Mouse (Mus musculus): ENCODE results near the gene Cbx6.

Cbx6 gene

DNA sequence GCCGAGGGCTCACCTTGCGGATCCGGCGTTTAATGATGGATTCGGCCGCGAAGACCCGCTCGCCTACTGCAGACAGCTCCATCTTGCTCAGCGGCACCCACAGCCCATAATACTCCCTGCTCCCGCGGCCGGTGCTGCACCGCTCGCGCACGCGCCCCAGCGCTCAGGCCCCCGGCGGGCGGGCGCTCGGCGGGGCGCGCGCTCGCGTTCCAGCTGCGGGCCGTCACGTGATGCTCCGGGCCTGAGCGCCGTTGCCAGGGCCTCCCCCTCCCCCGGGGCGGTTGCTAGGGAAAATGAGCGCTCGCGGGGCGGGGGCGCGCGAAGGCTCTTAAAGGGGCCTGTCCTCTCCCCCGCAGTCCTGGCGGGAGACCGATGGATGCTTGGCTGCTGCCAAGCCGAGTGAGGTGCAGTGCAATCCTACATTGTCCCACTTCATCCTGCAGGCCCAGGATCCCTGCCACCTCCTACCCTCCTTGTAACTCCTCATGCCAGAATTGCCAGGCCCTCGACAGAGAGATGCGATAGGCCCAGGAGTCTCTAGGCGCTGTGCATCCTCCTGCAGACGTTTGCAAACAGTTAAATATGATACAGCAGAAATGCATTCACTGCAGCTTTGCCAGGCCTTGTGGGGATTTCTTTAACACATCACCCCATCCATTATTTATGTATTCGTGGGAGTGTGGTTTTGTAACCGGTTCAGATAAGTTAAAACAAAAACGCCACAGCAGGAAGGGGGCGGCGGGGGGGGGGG lies at the start of gene Cbx6, which contains the start of gene Npcd:
Cbx6 (minus strand) TSS at position 559 of the 751 bp plus-strand sequence.
Npcd (minus strand) TSS at position 108 of the 751 bp plus-strand sequence.
- peak; percentile 94 for DNase-seq (ENCODE audit: low spot score)

DNA sequence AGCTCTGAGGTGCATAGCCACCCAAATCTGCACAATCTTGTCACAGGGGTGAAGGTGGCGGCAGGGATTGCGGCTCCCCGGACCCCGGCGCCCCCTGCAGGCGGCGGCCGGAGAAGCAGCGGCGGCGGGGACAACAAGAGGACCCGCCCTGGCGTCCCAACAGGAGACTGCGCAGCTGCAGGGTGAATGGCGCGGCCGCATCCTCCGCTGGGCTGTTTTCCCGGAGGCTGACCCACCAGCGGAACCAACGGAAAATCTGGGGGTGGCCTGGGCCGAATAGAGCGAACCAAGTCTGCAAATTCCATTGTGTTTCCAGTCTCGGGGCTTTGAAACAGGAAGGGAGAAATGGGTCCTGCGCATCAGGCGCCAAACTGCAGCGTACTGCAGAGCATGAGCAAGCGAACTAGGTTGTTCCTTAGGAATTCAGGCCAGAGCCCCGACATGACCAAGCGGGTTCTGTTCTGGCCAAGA lies 48.9 kb upstream of the Cbx6 start:
- DNase-seq (ENCODE audit: low spot score) = peak; percentile 94

DNA sequence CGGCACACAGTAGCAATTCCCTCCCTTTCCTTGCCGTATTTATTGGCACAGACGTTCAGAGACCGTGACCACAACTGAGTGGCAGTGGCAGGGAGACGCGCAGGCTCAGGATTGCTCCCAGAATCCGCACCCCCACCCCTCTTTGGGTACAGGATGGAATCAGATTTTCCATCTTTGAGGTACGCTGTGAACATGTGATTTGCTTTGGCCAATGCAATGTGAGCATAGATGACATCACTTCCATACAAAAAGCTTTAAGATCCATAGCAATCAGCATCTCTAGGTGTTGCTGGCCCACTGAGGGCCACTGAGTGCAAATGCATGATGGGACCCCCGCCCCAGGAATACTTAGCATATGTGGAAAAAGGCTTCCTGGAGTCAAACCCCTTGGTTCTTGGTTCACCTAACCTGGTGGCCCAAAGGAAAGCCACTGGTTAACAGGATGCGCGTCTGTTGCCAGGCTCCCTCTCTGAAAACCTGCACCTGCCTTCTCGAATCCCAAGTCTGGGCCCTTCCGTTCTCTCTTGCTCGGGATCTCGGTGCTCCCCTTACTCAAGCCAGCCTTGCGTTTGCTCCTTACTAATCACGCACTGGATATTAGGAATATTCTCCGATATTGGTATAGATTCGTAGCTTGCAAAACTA lies 48.3 kb upstream of the Cbx6 start:
- DNase-seq (ENCODE audit: low spot score) = no peak

DNA sequence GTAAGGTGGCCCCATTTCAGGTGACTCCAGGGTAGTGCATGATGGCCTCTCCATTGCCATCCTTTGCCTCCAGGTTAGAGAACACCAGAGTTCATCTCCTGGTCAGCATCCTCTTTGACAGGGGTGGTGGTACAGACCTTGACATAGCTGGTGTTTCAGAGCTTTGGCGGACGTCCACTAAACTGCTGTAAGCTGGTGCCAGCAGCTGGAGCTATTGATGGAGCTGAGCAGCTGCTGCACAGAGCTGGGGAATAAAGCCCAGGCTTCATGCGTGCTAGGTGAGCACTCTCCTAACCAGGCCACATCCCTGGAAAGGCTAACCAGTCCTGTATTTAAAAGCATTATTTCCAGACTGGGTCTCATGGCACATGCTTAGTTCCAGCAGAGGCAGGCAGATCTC lies 46.0 kb upstream of the Cbx6 start:
- no peak for DNase-seq (ENCODE audit: low spot score)

DNA sequence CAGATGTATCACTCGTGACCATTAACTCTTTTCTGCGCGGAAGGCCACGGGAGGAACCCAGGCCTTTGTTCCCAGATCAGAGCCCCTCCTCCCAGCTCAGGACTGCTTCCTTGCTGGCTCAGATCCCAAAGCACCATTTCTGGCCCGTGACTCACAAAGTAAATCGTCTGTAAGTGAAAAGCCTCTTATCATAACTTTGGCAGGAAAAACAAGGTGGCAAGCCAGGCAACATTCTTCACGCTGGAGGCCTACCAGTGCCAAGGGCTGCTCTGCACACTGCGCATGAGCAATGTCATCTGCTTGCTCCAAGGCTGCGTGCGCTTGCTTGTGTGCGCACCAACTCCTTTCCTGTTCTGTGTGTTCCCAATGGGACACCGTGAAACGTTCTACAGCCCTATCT lies 44.8 kb upstream of the Cbx6 start:
- peak; percentile 97 for DNase-seq (ENCODE audit: low spot score)

DNA sequence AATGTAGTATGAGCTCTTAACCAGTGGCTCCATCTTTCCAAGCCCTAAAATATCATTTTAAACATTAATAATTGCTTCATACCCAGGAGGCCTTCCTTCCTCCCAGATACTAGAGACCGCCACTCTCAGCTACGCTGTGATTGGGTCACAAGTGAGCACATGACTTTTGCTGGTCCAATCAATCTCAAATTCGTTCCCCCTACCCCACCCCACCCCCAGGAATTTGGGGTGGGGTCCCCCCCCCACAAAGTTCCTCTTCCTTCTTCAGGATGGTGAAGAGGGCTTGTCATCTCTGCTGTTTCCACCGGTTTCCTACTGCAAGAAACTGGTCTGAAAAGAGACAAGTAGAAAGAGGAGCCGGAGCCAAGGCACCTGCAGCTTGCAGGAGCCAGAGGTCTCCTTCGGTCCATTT lies 44.2 kb upstream of the Cbx6 start:
- DNase-seq (ENCODE audit: low spot score) = peak; percentile 68

DNA sequence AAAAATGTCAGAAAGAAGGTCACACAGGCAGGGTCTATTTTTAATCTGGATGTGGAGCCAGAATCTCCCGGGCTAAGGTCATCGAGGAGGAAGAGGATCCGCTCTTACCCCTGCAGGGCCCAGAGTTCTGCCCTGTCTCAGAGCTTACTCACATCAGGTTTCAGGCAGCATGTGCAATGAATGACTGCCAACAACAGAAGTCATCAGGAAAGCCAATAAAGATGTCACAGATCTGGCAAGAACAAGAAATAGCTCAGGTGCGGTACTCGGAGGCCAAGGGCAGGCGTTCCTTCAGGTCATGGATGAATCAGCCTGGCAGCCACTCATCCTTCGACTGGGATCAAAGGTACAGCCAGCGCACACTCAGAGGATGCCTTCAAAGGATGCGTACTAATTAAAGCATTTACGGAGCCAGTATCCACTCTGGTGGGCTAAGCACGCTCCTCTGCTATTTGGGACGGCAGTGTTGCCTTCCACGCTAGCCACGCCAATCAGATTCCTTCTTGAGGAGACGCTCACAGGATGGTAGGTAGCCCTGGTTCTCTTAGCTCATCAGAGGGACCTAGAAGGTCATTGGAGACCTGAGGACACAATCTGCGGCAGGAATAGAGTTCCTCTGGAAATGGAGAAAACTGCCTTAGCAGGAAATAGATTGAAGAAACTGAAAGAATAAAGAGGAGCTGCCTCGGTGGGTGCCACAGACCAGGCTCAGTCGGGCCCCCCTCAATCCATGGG lies 40.9 kb upstream of the Cbx6 start:
- DNase-seq (ENCODE audit: low spot score) = no peak

DNA sequence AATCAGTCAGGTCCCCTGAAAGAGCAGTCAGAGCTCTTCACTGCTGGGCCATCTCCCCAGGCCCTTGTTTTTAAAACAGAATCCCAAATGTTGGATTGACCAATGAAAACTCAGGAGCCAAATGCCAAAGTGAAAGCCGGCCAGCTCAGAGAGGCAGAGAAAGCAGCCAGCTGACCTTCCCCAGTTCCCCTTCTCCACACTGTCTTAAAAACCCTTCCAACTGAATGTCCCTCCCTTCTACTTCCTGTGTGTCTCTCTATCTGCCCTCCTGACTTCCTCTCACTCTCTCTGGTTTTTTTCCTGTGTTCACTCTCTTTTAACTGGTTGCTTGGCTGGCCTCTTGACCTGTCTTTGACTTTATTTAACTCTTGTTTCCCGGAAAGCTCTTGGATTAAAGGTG lies 39.5 kb upstream of the Cbx6 start:
- no peak for DNase-seq (ENCODE audit: low spot score)

DNA sequence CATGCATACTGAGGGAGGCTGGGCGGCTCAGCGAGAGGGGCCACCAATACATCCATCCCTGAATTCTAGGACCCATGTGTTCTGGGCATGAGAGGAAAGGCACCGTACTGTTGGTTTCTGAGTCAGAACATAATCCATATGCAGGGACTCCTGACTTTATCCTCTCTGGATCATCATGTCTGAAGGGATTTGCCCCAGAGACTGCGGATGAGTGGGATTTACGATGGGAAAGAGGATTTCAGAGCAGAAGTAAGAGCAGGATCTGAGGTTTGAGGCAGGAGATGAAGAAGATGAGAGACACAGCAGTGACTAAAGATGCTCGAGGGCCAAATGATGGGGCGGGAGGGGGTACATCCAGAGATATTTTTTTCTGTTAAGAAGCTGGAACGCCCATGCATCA lies 39.1 kb upstream of the Cbx6 start:
- DNase-seq (ENCODE audit: low spot score) = no peak

DNA sequence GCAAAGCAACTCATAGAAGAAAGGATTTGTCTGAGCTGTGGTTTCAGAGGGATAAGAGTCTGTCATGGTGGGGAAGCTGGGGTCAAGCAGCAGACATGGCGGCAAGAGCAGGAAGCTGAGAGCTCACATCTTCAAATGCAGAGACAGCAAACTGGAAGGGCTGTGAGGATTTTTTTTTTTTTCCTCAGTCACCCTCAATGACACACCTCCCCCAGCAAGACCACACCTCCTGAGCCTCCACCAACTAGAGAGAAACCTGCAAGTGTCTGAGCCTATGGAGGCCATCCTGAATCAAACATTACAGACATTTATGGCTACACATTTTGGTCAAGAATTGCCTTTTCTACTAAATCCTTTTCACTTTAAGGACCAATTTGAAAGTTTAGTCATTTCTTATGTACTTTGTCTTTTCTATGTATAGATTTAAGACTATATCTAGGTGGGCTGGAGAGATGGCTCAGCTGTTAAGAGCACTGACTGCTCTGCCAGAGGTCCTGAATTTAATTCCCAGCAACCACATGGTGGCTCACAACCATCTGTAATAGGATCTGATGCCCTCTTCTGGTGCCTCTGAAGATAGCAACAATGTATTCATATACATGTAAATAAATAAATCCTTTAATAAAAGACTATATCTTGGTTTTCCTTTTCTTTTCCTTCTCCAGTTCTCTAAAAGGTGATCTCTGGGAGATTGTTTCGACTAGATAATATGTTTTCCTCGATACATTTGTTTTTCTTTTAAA lies 32.9 kb upstream of the Cbx6 start:
- no peak for DNase-seq (ENCODE audit: low spot score)

DNA sequence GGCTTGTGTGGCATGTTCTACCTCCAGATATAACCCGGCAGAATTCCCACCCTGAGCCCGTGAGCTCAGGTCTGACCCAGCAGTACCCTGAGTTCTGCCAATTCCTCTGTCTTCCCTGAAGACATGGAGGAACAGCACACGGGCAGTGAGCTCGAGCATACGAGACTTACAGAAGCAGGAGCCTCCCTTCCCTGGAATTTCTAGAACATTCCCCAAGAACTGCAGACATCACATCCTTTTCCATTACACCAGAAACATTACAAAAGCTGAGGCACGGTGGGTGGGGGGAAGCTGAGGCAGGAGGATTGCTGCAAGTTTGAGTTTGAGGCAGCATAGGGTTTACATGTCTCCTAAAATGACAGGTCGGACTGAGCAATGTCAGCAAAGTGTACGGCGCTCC lies 25.3 kb upstream of the Cbx6 start:
- DNase-seq (ENCODE audit: low spot score) = no peak

DNA sequence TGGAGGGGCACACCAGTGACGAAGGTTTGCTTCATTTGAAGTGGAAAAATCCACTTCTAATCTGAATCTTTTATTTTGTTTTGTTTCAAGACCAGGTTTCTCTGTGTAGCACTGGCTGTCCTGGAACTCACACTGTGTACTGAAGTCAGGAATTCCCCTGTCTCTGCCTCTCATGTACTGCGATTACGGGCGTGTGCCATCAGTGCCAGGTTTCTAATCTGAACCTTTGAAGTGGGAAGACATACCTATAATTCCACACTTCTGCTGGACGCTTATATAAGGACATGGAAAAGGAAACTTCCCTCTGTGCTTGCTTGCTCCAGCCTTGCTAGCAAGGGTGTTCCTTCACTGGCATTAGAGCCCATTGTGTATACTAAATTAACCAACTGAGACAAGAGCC lies 24.5 kb upstream of the Cbx6 start:
- DNase-seq (ENCODE audit: low spot score) = no peak

DNA sequence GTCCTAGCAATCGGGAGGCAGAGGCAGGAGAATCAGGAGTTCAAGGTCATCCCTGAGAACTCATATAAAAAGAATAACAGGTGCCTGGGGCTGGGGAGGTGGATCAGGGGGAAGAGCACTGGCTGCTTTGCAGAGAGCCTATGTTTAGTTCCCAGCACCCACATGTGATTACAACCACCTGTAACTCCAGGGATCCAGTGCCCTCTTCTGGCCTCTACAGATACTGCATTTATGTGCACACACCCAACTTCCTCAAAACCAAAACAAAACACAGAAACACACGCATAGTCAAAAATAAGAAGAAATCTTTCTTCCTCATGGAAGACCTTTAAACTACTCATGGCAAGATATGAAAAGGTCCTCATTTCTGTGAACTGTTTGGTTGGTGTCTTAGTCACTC lies 15.7 kb upstream of the Cbx6 start:
- no peak for DNase-seq (ENCODE audit: low spot score)

DNA sequence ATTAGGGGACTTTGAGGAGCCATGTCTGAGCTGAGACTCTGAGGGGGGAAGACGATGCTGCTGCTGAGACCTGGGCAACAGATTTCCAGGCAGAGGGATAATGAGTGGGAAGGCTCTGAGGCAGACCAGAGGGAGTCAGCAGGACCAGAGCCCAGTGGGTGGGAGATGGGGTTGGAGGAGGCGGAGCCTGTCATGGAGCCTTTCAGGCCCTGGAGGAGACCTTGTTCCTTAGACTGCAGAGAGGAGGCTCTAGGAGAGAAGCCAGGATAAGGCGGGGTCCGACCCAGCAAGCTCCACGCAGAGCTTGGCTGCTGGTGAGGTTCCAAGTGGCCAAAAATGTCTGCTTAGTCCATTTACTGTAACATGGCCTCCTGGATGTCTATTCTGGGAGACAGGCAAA lies 12.6 kb upstream of the Cbx6 start:
- DNase-seq (ENCODE audit: low spot score) = peak; percentile 34

DNA sequence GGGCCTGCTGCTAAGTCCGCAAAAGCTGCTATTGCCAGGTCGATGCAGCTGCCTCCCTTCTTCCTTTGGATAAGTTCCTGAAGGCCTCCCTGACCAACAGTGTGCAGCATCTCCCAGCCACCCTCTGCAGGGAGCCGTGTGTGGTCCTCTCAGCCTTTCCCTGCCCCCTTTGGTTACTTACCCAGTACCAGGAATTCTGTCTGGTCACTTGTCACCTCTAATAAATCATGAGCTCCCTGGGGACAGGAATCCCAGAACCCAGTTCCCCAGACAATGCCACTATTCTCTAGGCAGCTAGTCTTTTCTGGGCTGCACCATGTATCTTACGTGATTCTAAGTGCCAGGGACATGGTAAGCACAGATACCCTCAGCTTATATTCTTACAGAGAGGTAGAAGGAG lies 11.5 kb upstream of the Cbx6 start:
- DNase-seq (ENCODE audit: low spot score) = no peak

DNA sequence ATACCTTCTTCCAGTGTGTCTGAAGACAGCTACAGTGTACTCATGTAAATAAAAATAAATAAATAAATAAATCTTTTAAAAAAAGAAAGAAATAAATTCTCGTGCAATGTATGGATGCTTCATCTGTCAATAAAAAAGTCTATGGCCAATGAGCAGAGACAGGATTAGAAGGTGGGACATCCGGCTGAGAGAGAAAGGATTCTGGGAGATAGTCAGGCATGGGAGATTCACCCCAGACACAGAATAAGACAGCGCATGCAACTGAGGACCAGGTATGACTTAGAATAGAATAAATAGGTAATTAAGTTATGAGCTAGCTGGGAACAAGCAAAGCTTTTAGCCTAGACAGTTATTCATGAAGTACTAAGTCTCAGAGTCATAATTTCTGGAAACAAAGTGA lies 8.5 kb upstream of the Cbx6 start:
- no peak for DNase-seq (ENCODE audit: low spot score)

DNA sequence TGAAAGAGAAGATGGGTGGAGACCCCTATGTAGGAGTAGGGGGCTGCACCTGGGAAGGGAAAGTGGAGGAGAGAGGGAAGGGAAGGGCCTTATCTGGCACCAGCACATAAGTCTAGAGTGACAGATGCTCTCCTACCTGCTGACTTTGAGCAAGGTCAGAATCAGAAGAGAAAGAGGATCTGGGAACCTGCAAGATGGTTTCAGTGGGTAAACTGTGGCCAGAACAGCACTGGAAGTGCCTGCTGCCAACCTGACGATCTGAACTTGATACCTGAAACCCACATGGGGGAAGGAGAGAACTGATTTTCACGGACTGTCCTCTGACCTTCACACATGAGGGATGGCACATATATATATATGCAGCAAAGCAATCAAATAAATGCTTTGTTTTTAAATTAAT lies 5.8 kb upstream of the Cbx6 start:
- DNase-seq (ENCODE audit: low spot score) = no peak

DNA sequence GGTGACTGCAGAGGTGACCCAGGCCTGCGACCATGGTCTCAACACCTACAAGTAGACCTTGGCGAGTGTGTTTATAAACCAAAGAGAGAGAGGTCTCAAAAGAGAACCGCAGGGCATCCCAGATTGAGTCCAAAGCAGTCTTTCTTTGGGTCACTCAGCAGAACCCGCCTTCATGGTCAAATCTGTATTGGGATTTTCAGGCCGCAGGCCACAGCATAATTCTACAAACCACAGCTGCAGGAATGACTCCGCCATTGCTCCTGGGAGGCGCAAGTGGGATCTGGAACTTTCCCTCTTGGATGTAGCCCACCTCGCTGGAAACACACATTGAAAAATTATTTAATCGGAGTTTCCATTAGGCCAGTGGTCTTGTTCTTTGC lies 383 bp upstream of the Cbx6 start:
- DNase-seq (ENCODE audit: low spot score) = no peak

DNA sequence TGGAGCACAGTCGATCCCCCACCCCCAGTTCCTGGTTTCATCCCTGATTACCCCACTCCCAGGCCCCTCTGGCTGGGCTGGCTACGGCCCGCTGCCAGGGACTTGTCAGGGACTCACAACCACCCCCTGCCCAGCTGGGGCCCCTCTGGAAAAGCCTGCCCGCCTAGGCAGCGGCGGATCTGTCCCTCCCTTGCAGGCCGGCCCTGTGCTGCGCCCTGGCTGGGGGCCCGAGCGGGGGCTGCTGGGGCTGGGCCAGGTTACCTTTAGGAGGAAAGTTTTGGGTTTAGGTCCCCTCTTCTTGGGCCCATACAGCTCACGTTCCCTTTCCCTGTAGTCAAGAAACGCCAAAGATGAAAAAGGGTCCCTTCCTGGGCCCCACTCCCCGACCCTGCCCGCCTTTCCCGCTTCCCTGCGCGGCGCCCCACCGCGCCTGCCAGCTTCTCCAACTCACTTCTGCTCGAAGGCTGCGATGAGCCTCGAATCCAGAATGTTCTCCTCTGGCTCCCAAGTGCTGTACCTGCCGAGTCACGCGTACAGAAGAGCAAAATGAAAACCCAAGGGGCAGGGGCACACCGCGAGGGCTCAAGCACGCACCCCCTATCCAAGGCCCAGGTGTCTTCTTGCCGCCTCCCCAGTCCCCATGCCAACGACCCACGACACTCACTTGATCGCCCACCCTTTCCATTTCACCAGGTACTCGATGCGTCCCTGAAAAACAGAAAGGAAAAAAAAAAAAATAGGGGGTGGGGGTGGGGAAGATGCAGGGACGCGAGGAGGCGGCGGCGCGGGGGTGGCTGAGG lies 1.0 kb downstream of the Cbx6 start:
- DNase-seq (ENCODE audit: low spot score) = peak; percentile 13

DNA sequence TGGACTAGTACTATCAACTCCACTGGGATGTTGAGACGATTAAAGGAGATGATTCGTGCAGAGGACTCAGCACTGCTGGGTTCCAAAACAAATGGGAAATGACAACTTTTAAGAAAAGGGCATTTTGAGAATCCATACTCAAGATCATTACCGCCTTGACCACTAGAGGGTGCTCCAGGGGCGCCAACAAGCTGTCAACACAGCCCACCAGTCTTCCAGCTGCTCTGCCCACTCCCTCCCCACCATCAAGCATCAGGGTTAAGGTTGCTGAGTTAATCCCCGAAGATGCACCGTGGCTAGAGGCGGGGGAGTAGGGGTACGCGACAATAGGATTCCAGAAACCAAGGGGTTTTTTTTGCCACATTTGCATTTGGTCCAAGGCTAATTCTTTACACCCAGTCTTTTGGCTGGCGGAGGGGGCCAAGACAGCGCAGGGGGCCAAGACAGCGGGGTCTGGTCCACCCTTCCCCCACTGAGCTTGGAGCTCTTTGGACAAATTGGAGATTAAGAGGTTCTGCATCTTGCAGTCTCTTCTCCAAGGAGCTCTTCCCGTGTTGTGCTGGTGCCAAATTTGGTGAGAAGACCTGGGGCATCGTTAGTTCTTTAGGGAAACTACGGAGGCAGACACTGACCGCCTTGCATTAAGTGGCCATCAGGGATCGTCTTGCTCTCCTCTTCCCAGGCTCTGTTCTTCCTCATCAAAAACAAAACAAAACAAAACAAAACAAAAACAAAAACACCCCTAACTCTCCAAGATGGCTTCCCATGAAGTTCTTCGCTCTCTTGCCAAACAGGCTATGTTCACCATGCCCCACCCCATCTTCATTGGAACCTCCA lies 2.2 kb downstream of the Cbx6 start:
- DNase-seq (ENCODE audit: low spot score) = peak; percentile 77

DNA sequence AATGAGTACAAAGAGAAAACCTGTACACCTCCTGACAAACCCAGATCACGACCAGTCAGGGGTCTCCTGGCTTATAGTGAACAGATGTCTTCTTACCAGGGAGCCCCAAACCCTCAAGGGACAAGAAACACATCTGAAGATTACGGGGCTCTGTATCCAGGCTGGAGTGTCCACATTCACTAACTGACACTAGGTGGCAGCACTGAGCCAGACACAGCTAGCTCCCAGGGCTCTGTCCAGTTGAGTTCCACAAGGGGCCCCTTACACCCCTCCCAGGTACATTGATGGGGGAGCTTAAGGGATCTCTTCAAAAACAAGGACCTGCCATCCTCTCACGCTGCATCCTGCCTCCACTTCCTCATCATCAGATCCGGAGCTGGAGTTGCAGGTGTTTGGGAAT lies 4.1 kb downstream of the Cbx6 start:
- DNase-seq (ENCODE audit: low spot score) = peak; percentile 81
